17 mouse cellular contexts compared by ENCODE assay signal in genomic region chr15:90971914-90972767, GRCm38 (mm10).
DNase-seq lines count a peak whose midpoint lies in the region; ATAC-seq lines count a peak whose summit lies in the region.
"Had no signal": no experiment of that assay in that cellular context is flagged by ENCODE, and none has a peak within 500 bp of the region (broad histone marks: within the 10 kb centered on the region; RNA-seq: fewer than 3 reads in every experiment).

No protein-coding gene starts in this region.

- no peaks in the 10 kb centered on the region for H3K4me1 ChIP-seq in kidney, embryonic 16.5 days (ENCODE audit: insufficient read depth, low read length)
- H3K4me1 ChIP-seq in forebrain, embryonic 11.5 days (replicated peaks; ENCODE audit: control insufficient read depth, insufficient read depth, low read length): peaks cover 6% of the 10 kb centered on the region; the same call in 1 of the 2 replicates
- no peaks in the 10 kb centered on the region for H3K4me1 ChIP-seq in midbrain, embryonic 14.5 days (ENCODE audit: control insufficient read depth, insufficient read depth, low read length)
- H3K4me1 ChIP-seq: lung, embryonic 15.5 days had no signal

- no peak overlapping the region for H3K27ac ChIP-seq in kidney, embryonic 16.5 days (ENCODE audit: low read length)
- H3K27ac ChIP-seq in forebrain, embryonic 11.5 days (ENCODE audit: low read depth, low read length): peak overlapping the region; percentile 50
- H3K27ac ChIP-seq in midbrain, embryonic 14.5 days (replicated peaks; ENCODE audit: low read depth, low read length): no peak overlapping the region
- H3K27ac ChIP-seq: gastrocnemius, adult 2 months; lung, embryonic 15.5 days had no signal

- no peak overlapping the region for H3K9ac ChIP-seq in kidney, embryonic 16.5 days (replicated peaks; ENCODE audit: low read length)
- no peak overlapping the region for H3K9ac ChIP-seq in forebrain, embryonic 11.5 days (ENCODE audit: low read length)
- no peak overlapping the region for H3K9ac ChIP-seq in midbrain, embryonic 14.5 days (replicated peaks; ENCODE audit: low read length)
- H3K9ac ChIP-seq: lung, embryonic 15.5 days had no signal

- DNase-seq in kidney, postnatal 14 days: no peak
- peak; percentile 53 for DNase-seq in embryo, embryonic 10.5 days (ENCODE audit: low spot score)
- peak; percentile 72 for DNase-seq in forebrain, embryonic 11.5 days (ENCODE audit: low spot score)
- DNase-seq in mesoderm, embryonic 11.5 days (ENCODE audit: low read depth, low spot score): peak; percentile 39
- DNase-seq in thymus, postnatal 36 days: no peak
- DNase-seq in left cerebral cortex, postnatal 10 days (ENCODE audit: extremely low spot score in 1 of 2, low spot score in 2 of 2): no peak
- DNase-seq in midbrain, embryonic 14.5 days: no peak
- DNase-seq: adrenal gland, adult 2 months; cerebellum, adult 11-12 months; cerebellum, postnatal 36 days; gastrocnemius, adult 2 months; layer of hippocampus, postnatal 36 days; left cerebral cortex, postnatal 4 days had no signal

- H3K9me3 ChIP-seq in kidney, embryonic 16.5 days (ENCODE audit: low read length): no peaks in the 10 kb centered on the region; the same call in 1 of the 2 replicates
- H3K9me3 ChIP-seq in forebrain, embryonic 11.5 days (ENCODE audit: control insufficient read depth, low read length): no peaks in the 10 kb centered on the region
- no peaks in the 10 kb centered on the region for H3K9me3 ChIP-seq in midbrain, embryonic 14.5 days (ENCODE audit: control insufficient read depth, low read length)
- H3K9me3 ChIP-seq: lung, embryonic 15.5 days had no signal

- no peak overlapping the region for H3K4me2 ChIP-seq in kidney, embryonic 16.5 days (replicated peaks; ENCODE audit: low read depth, low read length)
- H3K4me2 ChIP-seq in forebrain, embryonic 11.5 days (ENCODE audit: low read depth, low read length, severe bottlenecking): no peak overlapping the region
- no peak overlapping the region for H3K4me2 ChIP-seq in midbrain, embryonic 14.5 days (ENCODE audit: low read length)
- H3K4me2 ChIP-seq: liver, embryonic 11.5 days; lung, embryonic 15.5 days had no signal

- WGBS in kidney, embryonic 16.5 days: 34% methylated on average over 13 of the region's 13 CpGs
- 31% methylated on average over 13 of the region's 13 CpGs for WGBS in forebrain, embryonic 11.5 days
- WGBS in midbrain, embryonic 14.5 days: 31% methylated on average over 13 of the region's 13 CpGs

- H3K36me3 ChIP-seq in kidney, embryonic 16.5 days (ENCODE audit: insufficient read depth, low read length): peaks cover 23% of the 10 kb centered on the region
- peaks cover 24% of the 10 kb centered on the region for H3K36me3 ChIP-seq in forebrain, embryonic 11.5 days (ENCODE audit: control insufficient read depth, insufficient read depth, low read length)
- H3K36me3 ChIP-seq in midbrain, embryonic 14.5 days (ENCODE audit: control insufficient read depth, insufficient read depth, low read length): peaks cover 68% of the 10 kb centered on the region

- intact Hi-C loops in left cerebral cortex, postnatal 10 days (cut with DNase I): no loop called here

- no peaks in the 10 kb centered on the region for H3K27me3 ChIP-seq in kidney, embryonic 16.5 days (ENCODE audit: insufficient read depth, low read length)
- H3K27me3 ChIP-seq in forebrain, embryonic 11.5 days (ENCODE audit: control insufficient read depth, insufficient read depth, low read length): no peaks in the 10 kb centered on the region
- no peaks in the 10 kb centered on the region for H3K27me3 ChIP-seq in midbrain, embryonic 14.5 days (ENCODE audit: control insufficient read depth, insufficient read depth, low read length)
- H3K27me3 ChIP-seq: lung, embryonic 15.5 days had no signal

- no peak overlapping the region for H3K4me3 ChIP-seq in kidney, embryonic 16.5 days (ENCODE audit: low read length)
- H3K4me3 ChIP-seq in forebrain, embryonic 11.5 days (ENCODE audit: low read depth, low read length): no peak overlapping the region
- no peak overlapping the region for H3K4me3 ChIP-seq in midbrain, embryonic 14.5 days (replicated peaks; ENCODE audit: low read depth, low read length)
- H3K4me3 ChIP-seq: gastrocnemius, adult 2 months; lung, embryonic 15.5 days; myocyte had no signal

- peak; percentile 39; the same call in 1 of the 2 replicates for ATAC-seq in kidney, embryonic 16.5 days (ENCODE audit: low FRiP score, low TSS enrichment)
- ATAC-seq in forebrain, embryonic 11.5 days (replicated peaks; ENCODE audit: low FRiP score): peak; percentile 81
- no peak for ATAC-seq in midbrain, embryonic 14.5 days (ENCODE audit: low FRiP score, low TSS enrichment)

Comparison
In these comparisons a context has a peak if more than half of its experiments do, and no peak if none do; other contexts are left out.
1. DNase-seq: peak in embryo, embryonic 10.5 days (single experiment), forebrain, embryonic 11.5 days (single experiment) and mesoderm, embryonic 11.5 days (single experiment); none in kidney, postnatal 14 days (single experiment), thymus, postnatal 36 days (0 of 2), left cerebral cortex, postnatal 10 days (0 of 2) and midbrain, embryonic 14.5 days (single experiment).